Mouse (Mus musculus) 3T3-L1 (cell line): ENCODE results near the gene Pitx2.

Experiments
- DNase-seq: peaks from one replicate; pipeline ENCODE4 v3.0.0-alpha.2; 2015; ENCODE audit warnings: low read depth, low spot score

The Pitx2 gene

GRCm38 (mm10) chr3:129201681-129202255 is 2.1 kb downstream of the Pitx2 start:
- DNase-seq = no peak

- no peak for DNase-seq
These were observed 3.4 kb downstream of the Pitx2 start for GRCm38 (mm10) chr3:129202871-129203740.

GRCm38 (mm10) chr3:129203761-129204440 is 4.2 kb downstream of the Pitx2 start:
- DNase-seq = no peak

DNA sequence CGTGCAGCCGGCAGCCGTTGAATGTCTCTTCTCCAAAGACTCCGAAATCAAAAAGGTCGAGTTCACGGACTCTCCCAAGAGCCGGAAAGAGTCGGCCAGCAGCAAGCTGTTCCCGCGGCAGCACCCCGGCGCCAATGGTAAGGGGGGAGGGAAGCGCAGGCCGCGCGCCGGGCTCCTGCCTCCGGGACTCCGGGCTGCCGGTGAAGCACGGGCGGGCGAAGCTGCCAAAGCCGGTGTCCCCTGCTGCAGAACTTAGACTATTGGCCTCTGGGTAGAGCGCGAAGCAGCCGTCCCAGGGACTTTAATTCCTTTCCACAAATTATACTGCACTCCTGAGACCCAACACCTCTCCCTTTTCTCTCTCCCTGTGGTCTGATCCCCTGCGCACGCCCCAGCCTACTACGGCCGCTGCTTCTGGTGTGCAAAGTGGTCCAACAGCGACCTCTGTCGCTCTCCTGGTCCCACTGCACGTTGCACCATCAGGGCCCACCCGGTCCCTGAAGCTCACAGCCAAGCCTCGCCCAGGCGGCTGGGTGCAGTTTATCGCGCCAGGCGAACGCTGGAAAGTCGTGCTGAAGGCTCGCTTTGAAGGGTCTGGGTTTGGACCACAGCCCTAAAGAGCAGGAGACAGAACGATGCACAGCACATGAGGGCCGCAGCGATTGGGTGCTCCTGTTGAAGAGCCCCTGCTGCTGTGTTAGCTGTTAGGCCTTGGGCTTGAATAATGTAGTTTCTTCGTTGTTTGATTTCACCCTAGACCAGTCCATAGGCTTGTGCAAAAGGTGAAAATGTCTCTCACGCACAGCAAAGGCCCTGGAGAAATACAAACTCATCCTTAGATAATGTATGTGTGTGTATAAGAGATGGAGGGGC is 5.0 kb downstream of the Pitx2 start:
- no peak for DNase-seq

DNA sequence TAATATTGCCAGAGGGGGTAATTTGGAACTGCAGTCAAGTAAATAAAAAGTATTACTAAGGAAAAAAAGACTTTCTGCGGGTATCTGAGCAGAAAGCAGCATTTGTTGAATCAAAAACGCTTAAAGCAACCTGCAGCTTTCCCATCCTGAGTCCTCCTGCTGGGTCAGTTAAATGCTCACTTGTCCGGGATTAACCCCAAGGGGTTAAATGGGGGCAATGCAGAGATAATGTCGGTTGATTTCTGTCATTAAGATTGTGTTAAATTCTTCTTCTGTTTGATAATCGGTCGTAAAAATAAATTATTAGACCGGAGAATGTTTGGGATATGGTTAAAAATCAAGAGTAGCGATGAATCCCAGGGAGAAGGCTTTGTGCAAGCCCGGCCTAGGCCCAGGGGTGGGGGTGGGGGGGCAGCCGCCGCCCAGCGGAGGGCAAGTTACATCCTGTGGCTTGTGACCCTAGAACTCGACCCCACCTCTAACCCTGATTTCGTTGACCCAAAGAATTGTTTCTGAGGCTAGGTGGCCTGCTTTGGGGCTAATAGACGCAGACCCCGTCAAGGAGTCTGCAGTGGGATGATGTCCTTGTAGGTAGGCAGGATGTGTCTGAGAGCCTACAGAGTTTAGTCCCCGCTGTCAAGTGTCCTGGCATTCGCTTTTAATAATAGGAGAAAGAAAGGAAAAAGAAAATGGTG is 6.0 kb downstream of the Pitx2 start:
- no peak for DNase-seq

DNA sequence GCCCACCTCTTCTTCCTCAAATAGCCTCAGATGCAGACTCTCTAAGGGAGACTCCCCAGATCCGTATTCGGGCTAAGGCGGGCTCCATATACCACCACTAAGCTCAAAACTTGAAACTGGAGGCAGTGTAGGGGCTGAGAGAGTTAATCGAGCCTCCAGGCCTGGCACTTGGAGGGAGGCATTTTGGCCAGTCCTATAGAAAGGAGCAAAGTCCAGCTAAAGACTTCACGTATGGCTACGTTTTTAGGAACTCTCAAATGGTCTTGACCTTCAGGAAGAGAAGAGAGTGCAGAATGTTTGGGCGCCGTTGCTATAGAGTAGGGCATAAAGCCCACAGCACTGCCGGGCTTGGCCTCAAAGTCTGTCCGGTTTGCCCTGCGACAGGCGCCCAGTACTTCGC is 7.1 kb downstream of the Pitx2 start:
- DNase-seq = no peak

- no peak for DNase-seq
These were observed 7.8 kb downstream of the Pitx2 start for GRCm38 (mm10) chr3:129207231-129208030.

DNA sequence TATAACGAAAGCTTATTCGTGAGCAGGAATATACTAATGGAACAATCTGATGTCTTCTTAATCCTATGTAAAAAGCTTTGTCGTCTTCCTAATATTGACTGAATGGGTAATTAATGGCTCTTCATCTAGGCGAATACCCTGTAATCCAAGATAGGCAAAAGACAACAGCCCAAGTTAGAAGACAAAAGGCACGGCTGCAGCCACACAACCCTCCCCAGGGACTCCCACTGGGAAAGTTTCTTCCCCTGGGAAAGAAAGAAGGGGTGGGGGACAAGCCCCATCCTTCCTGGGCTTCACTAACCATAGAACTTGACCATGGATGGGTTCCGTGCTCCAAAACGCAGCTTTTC is 8.3 kb downstream of the Pitx2 start:
- DNase-seq = no peak

DNA sequence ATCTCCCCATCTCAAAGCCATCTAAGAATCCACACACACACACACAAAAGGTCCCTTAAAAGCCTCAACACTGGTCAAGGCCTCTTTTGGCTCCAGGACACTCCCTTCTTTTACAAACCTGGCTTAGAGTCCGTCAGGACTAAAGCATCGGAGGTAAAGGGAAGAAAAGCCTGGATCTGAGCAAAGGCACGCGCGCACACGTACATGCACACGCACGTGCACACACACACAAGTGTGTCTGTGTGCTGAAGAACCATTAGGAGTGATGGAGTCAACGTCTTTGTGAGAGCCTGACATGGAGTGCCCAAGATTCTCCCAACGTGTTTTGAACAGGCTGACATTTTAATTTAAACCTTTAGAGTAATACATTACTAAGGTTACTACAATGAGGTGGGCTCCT is 8.7 kb downstream of the Pitx2 start:
- DNase-seq = no peak

DNA sequence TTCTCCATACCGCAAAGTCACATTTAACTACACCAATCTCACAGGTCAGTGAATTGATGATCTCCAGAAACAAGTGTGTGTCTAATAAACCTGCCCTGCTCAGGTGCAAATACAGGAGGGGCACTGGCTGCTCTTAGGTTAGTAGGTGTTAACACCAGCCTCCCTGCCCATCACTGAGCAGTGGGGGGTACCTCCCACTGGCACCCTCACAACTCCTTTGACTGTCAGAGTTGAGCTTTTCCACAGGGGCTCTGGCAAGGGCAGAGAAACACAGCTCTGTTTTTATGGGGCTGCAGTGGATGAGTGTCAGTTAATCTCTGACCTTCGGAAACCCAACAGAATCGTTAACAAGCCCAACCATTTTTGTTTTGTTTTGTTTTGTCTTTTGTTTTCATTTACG is 9.6 kb downstream of the Pitx2 start:
- DNase-seq = no peak

GRCm38 (mm10) chr3:129209771-129210170 is 10.1 kb downstream of the Pitx2 start:
- no peak for DNase-seq

GRCm38 (mm10) chr3:129212038-129212645 is 12.5 kb downstream of the Pitx2 start:
- DNase-seq = no peak

DNA sequence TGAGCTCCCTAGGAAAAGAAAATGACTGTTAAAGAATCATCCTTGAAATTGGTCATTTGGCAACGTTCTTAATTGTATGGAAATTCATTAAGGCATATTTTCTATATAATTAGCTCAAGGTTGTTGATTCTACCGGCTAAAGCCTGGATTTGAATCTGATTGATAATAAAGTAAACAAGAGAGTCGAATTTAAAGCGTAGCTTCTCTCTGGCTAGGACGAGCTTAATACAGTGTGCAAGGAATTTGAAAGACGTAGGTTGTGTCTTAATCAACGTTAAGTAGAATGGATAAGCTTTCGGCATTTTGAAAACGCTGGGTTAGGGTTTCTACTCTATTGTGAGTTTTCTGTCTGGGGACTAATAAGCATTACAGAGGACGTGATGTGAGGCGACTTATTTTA is 13.1 kb downstream of the Pitx2 start:
- no peak for DNase-seq

DNA sequence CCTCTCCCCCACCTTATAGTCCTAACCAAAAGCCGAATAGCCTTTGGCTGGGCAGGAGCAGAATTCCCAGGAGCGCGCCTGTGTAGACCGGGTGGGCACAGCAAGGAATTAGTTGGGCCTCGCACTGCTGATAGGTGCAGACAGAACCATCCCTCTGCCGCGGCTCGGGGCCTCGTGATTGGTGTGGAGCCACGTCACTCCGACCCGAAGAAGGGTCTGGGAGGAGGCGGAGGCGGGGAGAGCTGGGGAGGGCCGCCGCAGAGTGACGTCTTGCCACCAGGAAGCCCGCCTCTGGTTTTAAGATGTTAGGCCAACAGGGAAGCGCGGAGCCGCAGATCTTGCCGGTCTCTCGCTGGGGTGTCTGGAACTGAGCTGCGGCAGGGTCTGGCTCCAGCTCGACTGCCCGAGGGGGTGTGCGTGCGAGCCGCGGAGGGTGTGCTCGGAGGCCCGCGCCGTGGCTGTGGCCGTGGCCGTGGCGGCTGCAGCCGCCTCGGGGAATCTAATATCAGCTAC is 14.0 kb downstream of the Pitx2 start:
- no peak for DNase-seq

- no peak for DNase-seq
These were observed 14.5 kb downstream of the Pitx2 start for GRCm38 (mm10) chr3:129214146-129214665.

DNA sequence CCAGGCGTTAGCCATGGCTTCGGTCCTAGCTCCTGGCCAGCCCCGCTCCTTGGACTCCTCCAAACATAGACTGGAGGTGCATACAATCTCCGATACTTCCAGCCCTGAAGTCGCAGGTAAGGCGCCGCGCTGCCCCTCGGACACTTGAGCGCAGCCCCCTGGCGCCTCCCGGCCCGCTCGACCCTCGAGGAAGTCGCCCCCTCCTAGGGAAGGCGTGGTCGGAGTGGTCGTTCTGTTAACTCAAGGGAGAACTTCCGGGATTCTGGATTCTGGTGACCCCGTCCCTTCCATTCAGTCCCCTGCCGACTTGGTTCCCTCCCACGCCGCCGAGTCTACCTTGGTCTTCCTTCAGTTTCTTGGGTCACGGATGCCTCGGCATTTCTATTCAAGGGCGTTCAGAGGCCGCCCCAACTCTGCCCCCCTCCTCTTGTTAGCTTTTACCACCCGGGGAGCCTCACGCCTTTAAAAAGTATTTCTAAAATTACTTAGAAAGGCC is 15.0 kb downstream of the Pitx2 start:
- no peak for DNase-seq

DNA sequence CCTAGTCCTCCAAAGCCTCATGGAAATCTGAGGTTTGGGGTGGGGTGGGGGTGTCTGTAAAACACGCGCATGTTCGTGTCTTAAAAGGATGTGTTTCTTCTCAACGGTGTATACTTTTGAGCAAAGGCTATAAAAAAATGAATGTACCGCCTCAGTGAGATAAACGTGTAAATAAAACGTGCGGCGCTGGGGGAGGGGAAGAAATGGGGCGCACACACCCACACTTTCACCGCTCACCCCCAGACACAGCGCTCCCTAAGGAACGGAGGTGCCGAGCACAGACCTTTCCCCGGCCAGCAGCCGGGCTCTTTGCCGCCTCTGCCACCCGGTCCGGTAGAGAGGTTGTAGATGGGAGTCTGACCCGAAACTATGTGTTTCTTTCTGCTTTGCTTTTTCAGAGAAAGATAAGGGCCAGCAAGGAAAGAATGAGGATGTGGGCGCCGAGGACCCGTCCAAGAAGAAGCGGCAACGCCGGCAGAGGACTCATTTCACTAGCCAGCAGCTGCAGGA is 15.6 kb downstream of the Pitx2 start:
- no peak for DNase-seq

GRCm38 (mm10) chr3:129215751-129216331 is 16.2 kb downstream of the Pitx2 start:
- DNase-seq = no peak

DNA sequence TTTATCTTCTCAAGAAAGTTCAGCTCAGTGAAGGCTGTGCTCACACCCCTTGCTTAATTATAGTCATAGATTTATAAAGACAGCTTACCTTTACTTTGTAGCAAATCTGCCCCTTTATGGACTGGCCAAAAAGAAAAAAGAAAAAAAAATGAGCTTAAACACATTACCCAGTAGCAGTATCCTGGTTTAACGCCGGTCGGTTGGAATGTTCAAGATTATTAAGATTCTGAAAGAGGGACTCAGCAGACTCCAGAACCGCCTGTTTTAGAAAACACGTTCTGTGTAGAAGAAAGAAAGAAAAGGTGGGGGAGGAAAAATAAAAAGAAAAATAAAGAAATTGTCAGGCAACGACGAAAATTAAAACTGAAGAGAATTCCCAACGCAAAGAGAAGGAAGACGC is 16.8 kb downstream of the Pitx2 start:
- no peak for DNase-seq
